Mouse (Mus musculus): Measurements from ENCODE around the gene Rap1gds1. TPM values are rescaled to one million over a fixed set of nuclear protein-coding genes. Genes with fewer than 3 reads are reported as not detected.

The Rap1gds1 gene
- total and polyA plus RNA-seq, 2 experiments from 2014 or later, result 32.2 to 47.9 TPM

GRCm38 (mm10) chr3:138945516-138945915, 129.5 kb downstream of the Rap1gds1 start:
- no peak for TF ChIP-seq CTCF (IDR thresholded peaks at IDR 0.05; ENCODE audit: low read depth)
- TF ChIP-seq EP300 (IDR thresholded peaks at IDR 0.05; ENCODE audit: low read depth), result no peak
- ATAC-seq (ENCODE audit: insufficient read depth, low read depth) (no peak), DNase-seq (ENCODE audit: low spot score) (no peak)
- peaks cover 51% of the 10 kb centered on the region for H3K36me3 ChIP-seq (replicated peaks; ENCODE audit: control insufficient read depth, insufficient read depth, low read length)
- no peaks in the 10 kb centered on the region for H3K9me3 ChIP-seq (replicated peaks; ENCODE audit: control insufficient read depth, low read length)
- H3K4me1 ChIP-seq (ENCODE audit: control insufficient read depth, insufficient read depth), result no peaks in the 10 kb centered on the region
- H3K9ac ChIP-seq (replicated peaks; ENCODE audit: low read depth, low read length), result no peak overlapping the region
- no peak overlapping the region for H3K27ac ChIP-seq (ENCODE audit: low read depth)
- 94% methylated on average over 3 of the region's 3 CpGs for whole genome bisulfite sequencing
- H3K4me3 ChIP-seq (ENCODE audit: low read depth, low read length), result no peak overlapping the region
- no peaks in the 10 kb centered on the region for H3K27me3 ChIP-seq (ENCODE audit: control insufficient read depth, insufficient read depth, low read length)
- H3K4me2 ChIP-seq (ENCODE audit: low read depth, low read length), result no peak overlapping the region

DNA sequence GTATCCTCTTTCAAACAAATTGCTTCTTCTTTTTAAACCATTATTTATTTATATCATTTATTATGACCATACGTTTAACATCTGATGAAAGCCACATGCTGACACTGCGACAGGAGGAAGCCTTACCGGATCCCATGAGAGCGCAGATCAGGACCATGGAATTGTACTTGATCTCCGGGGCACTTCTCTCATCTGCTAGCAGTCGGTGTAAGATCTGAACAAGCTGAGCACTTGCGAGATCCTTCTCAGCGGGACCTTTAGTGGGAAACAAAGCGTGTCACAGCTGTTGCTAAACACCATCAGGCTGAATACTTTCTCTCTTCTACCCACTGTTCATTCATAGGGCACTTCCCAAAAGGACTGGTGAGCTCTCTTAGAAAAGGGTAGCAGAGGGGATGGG, 133.4 kb downstream of the Rap1gds1 start:
- 72% methylated on average over 9 of the region's 9 CpGs for WGBS
- H3K4me2 ChIP-seq (ENCODE audit: low read depth, low read length), result no peak overlapping the region
- no peaks in the 10 kb centered on the region for H3K4me1 ChIP-seq (ENCODE audit: control insufficient read depth, insufficient read depth)
- TF ChIP-seq CTCF (IDR thresholded peaks at IDR 0.05; ENCODE audit: low read depth), result no peak
- H3K36me3 ChIP-seq (replicated peaks; ENCODE audit: control insufficient read depth, insufficient read depth, low read length), result peaks cover 69% of the 10 kb centered on the region
- DNase-seq (ENCODE audit: low spot score) (no peak), ATAC-seq (ENCODE audit: insufficient read depth, low read depth) (no peak)
- no peaks in the 10 kb centered on the region for H3K27me3 ChIP-seq (ENCODE audit: control insufficient read depth, insufficient read depth, low read length)
- H3K9ac ChIP-seq (replicated peaks; ENCODE audit: low read depth, low read length), result no peak overlapping the region
- H3K27ac ChIP-seq (ENCODE audit: low read depth), result no peak overlapping the region
- H3K9me3 ChIP-seq (replicated peaks; ENCODE audit: control insufficient read depth, low read length), result no peaks in the 10 kb centered on the region
- H3K4me3 ChIP-seq (ENCODE audit: low read depth, low read length), result no peak overlapping the region

DNA sequence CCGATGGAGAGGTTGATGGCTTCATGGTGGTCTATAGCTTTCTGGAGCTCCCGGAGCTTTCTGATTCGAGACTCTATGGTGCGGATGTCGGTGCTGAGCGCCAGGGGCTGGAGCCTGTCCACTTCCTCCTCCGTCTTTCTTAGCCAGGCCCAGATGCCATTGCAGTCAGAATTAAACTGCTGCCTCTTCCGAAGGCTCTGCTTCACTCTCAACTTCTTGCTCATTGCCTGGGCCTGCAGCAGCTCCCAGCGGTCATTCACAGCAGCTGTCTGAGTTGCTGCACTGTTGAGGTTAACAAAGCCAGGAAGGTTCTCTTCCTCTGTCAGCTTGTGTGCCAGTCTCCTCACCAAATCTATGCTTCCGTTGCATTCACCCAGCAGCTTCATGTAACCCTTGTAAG, 137.8 kb downstream of the Rap1gds1 start:
- 92% methylated on average over 10 of the region's 10 CpGs for WGBS
- Histone ChIP-seq H3K4me3 (ENCODE audit: low read depth, low read length) (no peak overlapping the region), H3K9ac (replicated peaks; ENCODE audit: low read depth, low read length) (no peak overlapping the region), H3K36me3 (replicated peaks; ENCODE audit: control insufficient read depth, insufficient read depth, low read length) (peaks cover 47% of the 10 kb centered on the region), H3K27ac (ENCODE audit: low read depth) (no peak overlapping the region), H3K4me2 (ENCODE audit: low read depth, low read length) (no peak overlapping the region), H3K9me3 (replicated peaks; ENCODE audit: control insufficient read depth, low read length) (no peaks in the 10 kb centered on the region), H3K27me3 (ENCODE audit: control insufficient read depth, insufficient read depth, low read length) (no peaks in the 10 kb centered on the region), H3K4me1 (ENCODE audit: control insufficient read depth, insufficient read depth) (no peaks in the 10 kb centered on the region)
- no peak for ATAC-seq (ENCODE audit: insufficient read depth, low read depth)
- no peak for DNase-seq (ENCODE audit: low spot score)
- TF ChIP-seq CTCF (IDR thresholded peaks at IDR 0.05; ENCODE audit: low read depth), result no peak
- TF ChIP-seq EP300 (IDR thresholded peaks at IDR 0.05; ENCODE audit: low read depth), result no peak

GRCm38 (mm10) chr3:138936780-138937179, 138.2 kb downstream of the Rap1gds1 start:
- no peak for DNase-seq (ENCODE audit: low spot score)
- ATAC-seq (ENCODE audit: insufficient read depth, low read depth), result no peak
- H3K27ac ChIP-seq (ENCODE audit: low read depth), result no peak overlapping the region
- 91% methylated on average over 8 of the region's 8 CpGs for WGBS
- H3K36me3 ChIP-seq (replicated peaks; ENCODE audit: control insufficient read depth, insufficient read depth, low read length), result peaks cover 44% of the 10 kb centered on the region
- no peak overlapping the region for H3K4me3 ChIP-seq (ENCODE audit: low read depth, low read length)
- no peaks in the 10 kb centered on the region for H3K4me1 ChIP-seq (ENCODE audit: control insufficient read depth, insufficient read depth)
- H3K9ac ChIP-seq (replicated peaks; ENCODE audit: low read depth, low read length), result no peak overlapping the region
- H3K4me2 ChIP-seq (ENCODE audit: low read depth, low read length), result no peak overlapping the region
- no peaks in the 10 kb centered on the region for H3K9me3 ChIP-seq (replicated peaks; ENCODE audit: control insufficient read depth, low read length)
- H3K27me3 ChIP-seq (ENCODE audit: control insufficient read depth, insufficient read depth, low read length), result no peaks in the 10 kb centered on the region
- TF ChIP-seq EP300 (IDR thresholded peaks at IDR 0.05; ENCODE audit: low read depth) (no peak), CTCF (IDR thresholded peaks at IDR 0.05; ENCODE audit: low read depth) (no peak)

DNA sequence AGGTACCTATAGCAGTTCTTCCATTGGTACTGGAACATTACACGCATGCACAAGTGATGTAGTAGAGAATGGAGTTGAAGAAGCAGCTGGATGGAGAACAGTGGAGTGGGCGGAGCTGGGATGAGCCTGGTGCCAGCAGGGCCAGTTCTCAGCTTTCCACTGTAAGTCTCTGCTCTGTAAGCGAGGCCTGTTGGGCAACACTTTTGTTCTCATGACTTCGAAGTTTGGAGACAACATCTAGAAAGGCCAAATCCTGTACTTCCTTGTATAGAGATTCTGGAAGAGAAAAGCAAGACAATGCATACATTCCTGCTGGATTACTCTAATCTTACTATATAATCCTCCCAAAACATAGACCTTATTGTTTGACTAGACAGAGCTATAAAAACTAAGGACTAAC, 147.6 kb downstream of the Rap1gds1 start:
- no peak overlapping the region for H3K4me3 ChIP-seq (ENCODE audit: low read depth, low read length)
- peaks cover 28% of the 10 kb centered on the region for H3K36me3 ChIP-seq (replicated peaks; ENCODE audit: control insufficient read depth, insufficient read depth, low read length)
- WGBS, result 97% methylated on average over 4 of the region's 4 CpGs
- no peak overlapping the region for H3K4me2 ChIP-seq (ENCODE audit: low read depth, low read length)
- H3K27ac ChIP-seq (ENCODE audit: low read depth), result no peak overlapping the region
- TF ChIP-seq EP300 (IDR thresholded peaks at IDR 0.05; ENCODE audit: low read depth) (no peak), CTCF (IDR thresholded peaks at IDR 0.05; ENCODE audit: low read depth) (no peak)
- 0 out of 2 replicates have a peak, but pooled peaks cover 5% of the 10 kb centered on the region for H3K4me1 ChIP-seq (ENCODE audit: control insufficient read depth, insufficient read depth)
- no peaks in the 10 kb centered on the region for H3K27me3 ChIP-seq (ENCODE audit: control insufficient read depth, insufficient read depth, low read length)
- no peak overlapping the region for H3K9ac ChIP-seq (replicated peaks; ENCODE audit: low read depth, low read length)
- DNase-seq (ENCODE audit: low spot score) (no peak), ATAC-seq (ENCODE audit: insufficient read depth, low read depth) (no peak)
- H3K9me3 ChIP-seq (replicated peaks; ENCODE audit: control insufficient read depth, low read length), result no peaks in the 10 kb centered on the region; the same call in 1 of the 2 replicates

GRCm38 (mm10) chr3:138926161-138926560, 148.8 kb downstream of the Rap1gds1 start:
- no peak for ATAC-seq (ENCODE audit: insufficient read depth, low read depth)
- TF ChIP-seq EP300 (IDR thresholded peaks at IDR 0.05; ENCODE audit: low read depth), result no peak
- TF ChIP-seq CTCF (IDR thresholded peaks at IDR 0.05; ENCODE audit: low read depth), result no peak
- peaks cover 28% of the 10 kb centered on the region for H3K36me3 ChIP-seq (replicated peaks; ENCODE audit: control insufficient read depth, insufficient read depth, low read length)
- H3K9me3 ChIP-seq (replicated peaks; ENCODE audit: control insufficient read depth, low read length), result no peaks in the 10 kb centered on the region; the same call in 1 of the 2 replicates
- no peaks in the 10 kb centered on the region for H3K27me3 ChIP-seq (ENCODE audit: control insufficient read depth, insufficient read depth, low read length)
- H3K4me2 ChIP-seq (ENCODE audit: low read depth, low read length), result no peak overlapping the region
- WGBS, result 53% methylated on average over 8 of the region's 8 CpGs
- no peak overlapping the region for H3K4me3 ChIP-seq (ENCODE audit: low read depth, low read length)
- DNase-seq (ENCODE audit: low spot score), result no peak
- no peak overlapping the region for H3K27ac ChIP-seq (ENCODE audit: low read depth)
- no peak overlapping the region for H3K9ac ChIP-seq (replicated peaks; ENCODE audit: low read depth, low read length)
- 0 out of 2 replicates have a peak, but pooled peaks cover 5% of the 10 kb centered on the region for H3K4me1 ChIP-seq (ENCODE audit: control insufficient read depth, insufficient read depth)
